Mouse (Mus musculus) frontal cortex, postnatal 10 days (tissue): ENCODE measurements at regions not wholly inside any gene's neighbourhood (a gene's known extent, or its start where the extent isn't known, plus 50 kb on each side); places are given as distances from the start of the nearest gene placed in this dataset.
A peak's percentile ranks its signal among the peaks of the same experiment; 100 is the strongest.
"Not testable (repeated sequence)": the region's sequence is repeated elsewhere in the genome, so short reads cannot be mapped to it uniquely, and the experiment has no call there.

ENCODE experiments used
- DNase-seq, 2 experiments: peaks; one replicate each; pipeline ENCODE4 v3.0.0; 2022; ENCODE audit warnings: low spot score in 2 of 2, mixed read lengths in 1 of 2

GRCm38 (mm10) chr8:30063148-30063547, 2615.7 kb downstream of the Poteg start:
- DNase-seq: no peak

GRCm38 (mm10) chr8:30077726-30078125, 2630.3 kb downstream of the Poteg start:
- no peak for DNase-seq

GRCm38 (mm10) chr8:30127766-30128165, 2680.3 kb downstream of the Poteg start:
- DNase-seq: no peak

- no peak for DNase-seq
Observed at GRCm38 (mm10) chr8:30134999-30135398, 2687.5 kb downstream of the Poteg start.

GRCm38 (mm10) chr8:30151181-30151844, 2703.8 kb downstream of the Poteg start:
- DNase-seq: no peak

GRCm38 (mm10) chr8:30152921-30153320, 2705.5 kb downstream of the Poteg start:
- DNase-seq: no peak

- no peak for DNase-seq
Observed at GRCm38 (mm10) chr8:30171881-30172280, 2724.4 kb downstream of the Poteg start.

GRCm38 (mm10) chr8:30202746-30203145, 2755.3 kb downstream of the Poteg start:
- not testable (repeated sequence) for DNase-seq

GRCm38 (mm10) chr8:30227354-30227753, 2779.9 kb downstream of the Poteg start:
- peak; percentile 3 to 5 for DNase-seq

GRCm38 (mm10) chr8:30233266-30233665, 2785.8 kb downstream of the Poteg start:
- DNase-seq: no peak

- DNase-seq: no peak
Observed at GRCm38 (mm10) chr8:30251797-30252196, 2804.3 kb downstream of the Poteg start.

GRCm38 (mm10) chr8:30269949-30270910, 2822.8 kb downstream of the Poteg start:
- DNase-seq: no peak

GRCm38 (mm10) chr8:30289169-30289568, 2841.7 kb downstream of the Poteg start:
- DNase-seq: peak in 1 of 2 experiments; percentile 6

- no peak for DNase-seq
Observed at GRCm38 (mm10) chr8:30331201-30331600, 2883.7 kb downstream of the Poteg start.

GRCm38 (mm10) chr8:30333352-30333751, 2885.9 kb downstream of the Poteg start:
- DNase-seq: no peak

GRCm38 (mm10) chr8:30359464-30359863, 2912.0 kb downstream of the Poteg start:
- DNase-seq: no peak

- no peak for DNase-seq
Observed at GRCm38 (mm10) chr8:30365721-30366120, 2918.3 kb downstream of the Poteg start.

GRCm38 (mm10) chr8:30391936-30392335, 2944.5 kb downstream of the Poteg start:
- DNase-seq: no peak

GRCm38 (mm10) chr8:30439423-30439822, 2989.1 kb upstream of the 5930422O12Rik start:
- no peak for DNase-seq

GRCm38 (mm10) chr8:30441821-30442220, 2986.7 kb upstream of the 5930422O12Rik start:
- DNase-seq: no peak

GRCm38 (mm10) chr8:30443874-30444273, 2984.6 kb upstream of the 5930422O12Rik start:
- no peak for DNase-seq

- no peak for DNase-seq
Observed at GRCm38 (mm10) chr8:30444274-30444673, 2984.2 kb upstream of the 5930422O12Rik start.

- no peak for DNase-seq
Observed at GRCm38 (mm10) chr8:30458136-30458535, 2970.4 kb upstream of the 5930422O12Rik start.
